Mouse (Mus musculus) embryonic facial prominence, embryonic 10.5 days (tissue): ENCODE data around the gene Kalrn. TPM values are rescaled to one million over a fixed set of nuclear protein-coding genes. Genes with fewer than 3 reads are reported as not detected.

Experiments
- DNase-seq: peaks from one replicate; pipeline ENCODE4 v3.0.0-alpha.2; 2017; ENCODE audit warnings: low spot score
- H3K27ac ChIP-seq: fragments of 300-500 bp; sonication (generic); replicated peaks from 2 replicates; pipeline ENCODE4 v1.5.1; 2016; ENCODE audit warnings: mild to moderate bottlenecking
- H3K27me3 ChIP-seq: fragments of 300-500 bp; sonication (generic); replicated peaks from 2 replicates; pipeline ENCODE4 v1.6.1; 2016; ENCODE audit warnings: low read depth, mild to moderate bottlenecking; ENCODE audit not compliant: poor library complexity, severe bottlenecking
- H3K36me3 ChIP-seq: fragments of 300-500 bp; sonication (generic); replicated peaks from 2 replicates; pipeline ENCODE4 v1.6.1; 2016; ENCODE audit warnings: mild to moderate bottlenecking, moderate library complexity
- H3K4me1 ChIP-seq: fragments of 300-500 bp; sonication (generic); 2 replicates; pipeline ENCODE4 v1.6.1; 2016
- H3K4me3 ChIP-seq: fragments of 300-500 bp; sonication (generic); 2 replicates; pipeline ENCODE4 v1.5.1; 2016; ENCODE audit warnings: mild to moderate bottlenecking, moderate library complexity
- H3K9me3 ChIP-seq: fragments of 300-500 bp; sonication (generic); 2 replicates; pipeline ENCODE4 v1.6.1; 2016; ENCODE audit warnings: mild to moderate bottlenecking
- WGBS: fragments of 180-500 bp; shearing (Covaris S2); methylation state at CpG from one replicate; pipeline ENCODE4 v1.1.7; 2016; 5-methylcytosine and 5-hydroxymethylcytosine counted together
- polyA plus RNA-seq: library from polyadenylated mRNA; unstranded; fragments of >200 nt; fragmentation: Nextera tagmentation; extraction: Ambion mirVana; gene quantifications from 2 replicates; pipeline ENCODE4 v1.2.1, GENCODE M21; 2016

The Kalrn gene
- polyA plus RNA-seq, 1 experiment from 2014 or later = 14.8 TPM

- Histone ChIP-seq H3K36me3 (peaks cover 68% of the 10 kb centered on the region), H3K27me3 (no peaks in the 10 kb centered on the region), H3K9me3 (no peaks in the 10 kb centered on the region), H3K4me3 (no peak overlapping the region), H3K4me1 (no peaks in the 10 kb centered on the region), H3K27ac (no peak overlapping the region)
- no peak for DNase-seq
- WGBS = 76% methylated on average over 13 of the region's 13 CpGs
These were observed 368.7 kb downstream of the Kalrn start for GRCm38 (mm10) chr16:34204527-34205139.

GRCm38 (mm10) chr16:34199543-34199942 lies 373.8 kb downstream of the Kalrn start:
- Histone ChIP-seq H3K27me3 (no peaks in the 10 kb centered on the region), H3K4me3 (no peak overlapping the region), H3K36me3 (peaks cover 60% of the 10 kb centered on the region), H3K9me3 (no peaks in the 10 kb centered on the region), H3K27ac (no peak overlapping the region), H3K4me1 (no peaks in the 10 kb centered on the region)
- DNase-seq = no peak
- 87% methylated on average over 6 of the region's 6 CpGs for WGBS

- WGBS = 45% methylated on average over 10 of the region's 10 CpGs
- no peaks in the 10 kb centered on the region for H3K27me3 ChIP-seq
- H3K36me3 ChIP-seq = peaks cover 39% of the 10 kb centered on the region
- no peak overlapping the region for H3K4me3 ChIP-seq
- peak; percentile 54 for DNase-seq
- H3K9me3 ChIP-seq = no peaks in the 10 kb centered on the region
- H3K4me1 ChIP-seq = peaks cover 4% of the 10 kb centered on the region; the same call in 1 of the 2 replicates
- H3K27ac ChIP-seq = no peak overlapping the region
These were observed 380.1 kb downstream of the Kalrn start for GRCm38 (mm10) chr16:34192959-34193842.

GRCm38 (mm10) chr16:34184721-34185120 lies 388.6 kb downstream of the Kalrn start:
- 69% methylated on average over 3 of the region's 3 CpGs for WGBS

GRCm38 (mm10) chr16:34183186-34183585 lies 390.1 kb downstream of the Kalrn start:
- Histone ChIP-seq H3K36me3 (peaks cover 43% of the 10 kb centered on the region), H3K4me1 (no peaks in the 10 kb centered on the region), H3K9me3 (no peaks in the 10 kb centered on the region), H3K4me3 (no peak overlapping the region), H3K27ac (no peak overlapping the region), H3K27me3 (no peaks in the 10 kb centered on the region)
- DNase-seq = no peak
- WGBS = 83% methylated on average over 4 of the region's 4 CpGs

More at GRCm38 (mm10) chr16:34184721-34185120, 388.6 kb downstream of the Kalrn start:
- H3K4me3 ChIP-seq = no peak overlapping the region
- H3K27ac ChIP-seq = no peak overlapping the region
- no peaks in the 10 kb centered on the region for H3K27me3 ChIP-seq
- no peak for DNase-seq
- H3K36me3 ChIP-seq = peaks cover 42% of the 10 kb centered on the region
- H3K4me1 ChIP-seq = no peaks in the 10 kb centered on the region
- H3K9me3 ChIP-seq = no peaks in the 10 kb centered on the region

GRCm38 (mm10) chr16:34175625-34176024 lies 397.7 kb downstream of the Kalrn start:
- H3K9me3 ChIP-seq = no peaks in the 10 kb centered on the region
- no peak overlapping the region for H3K4me3 ChIP-seq
- H3K27me3 ChIP-seq = no peaks in the 10 kb centered on the region
- H3K36me3 ChIP-seq = peaks cover 88% of the 10 kb centered on the region
- WGBS = 88% methylated on average over 4 of the region's 4 CpGs
- H3K4me1 ChIP-seq = no peaks in the 10 kb centered on the region
- no peak overlapping the region for H3K27ac ChIP-seq
- no peak for DNase-seq

- Histone ChIP-seq H3K4me1 (no peaks in the 10 kb centered on the region), H3K36me3 (peaks cover 91% of the 10 kb centered on the region), H3K4me3 (no peak overlapping the region), H3K27ac (no peak overlapping the region), H3K27me3 (no peaks in the 10 kb centered on the region), H3K9me3 (no peaks in the 10 kb centered on the region)
- 90% methylated on average over 11 of the region's 11 CpGs for WGBS
- DNase-seq = no peak
These were observed 400.7 kb downstream of the Kalrn start for GRCm38 (mm10) chr16:34172572-34173181.

GRCm38 (mm10) chr16:34167042-34167441 lies 406.3 kb downstream of the Kalrn start:
- Histone ChIP-seq H3K9me3 (no peaks in the 10 kb centered on the region), H3K27ac (no peak overlapping the region), H3K36me3 (peaks cover 55% of the 10 kb centered on the region), H3K4me1 (no peaks in the 10 kb centered on the region), H3K27me3 (no peaks in the 10 kb centered on the region), H3K4me3 (no peak overlapping the region)
- WGBS = 91% methylated on average over 5 of the region's 5 CpGs
- DNase-seq = no peak

GRCm38 (mm10) chr16:34163086-34163485 lies 410.2 kb downstream of the Kalrn start:
- WGBS = 76% methylated on average over 9 of the region's 9 CpGs
- Histone ChIP-seq H3K4me1 (no peaks in the 10 kb centered on the region), H3K4me3 (no peak overlapping the region), H3K9me3 (no peaks in the 10 kb centered on the region), H3K27me3 (no peaks in the 10 kb centered on the region), H3K36me3 (peaks cover 29% of the 10 kb centered on the region; the same call in 1 of the 2 replicates), H3K27ac (no peak overlapping the region)
- no peak for DNase-seq

GRCm38 (mm10) chr16:34159576-34159975 lies 413.8 kb downstream of the Kalrn start:
- H3K4me1 ChIP-seq = no peaks in the 10 kb centered on the region
- WGBS = 92% methylated on average over 3 of the region's 3 CpGs
- no peaks in the 10 kb centered on the region for H3K9me3 ChIP-seq
- H3K4me3 ChIP-seq = no peak overlapping the region
- H3K36me3 ChIP-seq = peaks cover 22% of the 10 kb centered on the region; the same call in 1 of the 2 replicates
- no peak for DNase-seq
- H3K27me3 ChIP-seq = no peaks in the 10 kb centered on the region
- H3K27ac ChIP-seq = no peak overlapping the region

GRCm38 (mm10) chr16:34157386-34158135 lies 415.8 kb downstream of the Kalrn start:
- peaks cover 7% of the 10 kb centered on the region for H3K4me1 ChIP-seq
- no peaks in the 10 kb centered on the region for H3K9me3 ChIP-seq
- no peak for DNase-seq
- no peaks in the 10 kb centered on the region for H3K27me3 ChIP-seq
- WGBS = 63% methylated on average over 4 of the region's 4 CpGs
- 0 out of 2 replicates have a peak, but pooled peaks cover 18% of the 10 kb centered on the region for H3K36me3 ChIP-seq
- no peak overlapping the region for H3K27ac ChIP-seq
- no peak overlapping the region for H3K4me3 ChIP-seq

- peaks cover 7% of the 10 kb centered on the region for H3K4me1 ChIP-seq
- H3K4me3 ChIP-seq = no peak overlapping the region
- H3K9me3 ChIP-seq = no peaks in the 10 kb centered on the region
- H3K27me3 ChIP-seq = no peaks in the 10 kb centered on the region
- 87% methylated on average over 3 of the region's 3 CpGs for WGBS
- no peak for DNase-seq
- no peak overlapping the region for H3K27ac ChIP-seq
- 0 out of 2 replicates have a peak, but pooled peaks cover 10% of the 10 kb centered on the region for H3K36me3 ChIP-seq
These were observed 417.6 kb downstream of the Kalrn start for GRCm38 (mm10) chr16:34155696-34156095.
